Mouse (Mus musculus) small intestine, adult 2 months (tissue): ENCODE results near the gene Cdk4. TPM values are rescaled to one million over a fixed set of nuclear protein-coding genes. Genes with fewer than 3 reads are reported as not detected.
A peak's percentile ranks its signal among the peaks of the same experiment; 100 is the strongest.
"Not testable (repeated sequence)": the region's sequence is repeated elsewhere in the genome, so short reads cannot be mapped to it uniquely, and the experiment has no call there.

Experiments used
- H3K27ac ChIP-seq: fragments of 200-500 bp; 2 replicates; pipeline ENCODE4 v1.5.1; 2012; ENCODE audit warnings: low read depth, low read length, control low read depth, inconsistent platforms; ENCODE audit not compliant: insufficient read depth
- H3K27me3 ChIP-seq: fragments of 200-500 bp; 2 replicates; pipeline ENCODE4 v1.6.1; 2012; ENCODE audit warnings: mild to moderate bottlenecking, moderate library complexity, low read length, inconsistent platforms; ENCODE audit not compliant: control insufficient read depth, insufficient read depth
- H3K36me3 ChIP-seq: fragments of 200-500 bp; 2 replicates; pipeline ENCODE4 v1.6.1; 2012; ENCODE audit warnings: mild to moderate bottlenecking, low read length, control low read depth, inconsistent platforms; ENCODE audit not compliant: control insufficient read depth, insufficient read depth
- H3K4me1 ChIP-seq: fragments of 200-500 bp; 2 replicates; pipeline ENCODE4 v1.6.1; 2012; ENCODE audit warnings: low read length, inconsistent platforms, mixed read lengths; ENCODE audit not compliant: control insufficient read depth, insufficient read depth, insufficient read length
- H3K4me3 ChIP-seq: fragments of 200-500 bp; 2 replicates; pipeline ENCODE4 v1.5.1; 2012; ENCODE audit warnings: low read depth, mild to moderate bottlenecking, control low read depth, inconsistent platforms, low read length, moderate library complexity
- CTCF ChIP-seq: fragments of 200-500 bp; IDR thresholded peaks from 2 replicates; pipeline ENCODE4 v1.5.1; 2012; ENCODE audit warnings: low read depth, mild to moderate bottlenecking, control low read depth, inconsistent platforms, low read length, moderate library complexity, mixed read lengths; ENCODE audit not compliant: insufficient replicate concordance, insufficient read length; ENCODE audit errors: extremely low read depth
- POLR2A ChIP-seq: fragments of 200-500 bp; IDR thresholded peaks from 2 replicates; pipeline ENCODE4 v1.6.1; 2012; ENCODE audit warnings: low read depth, mild to moderate bottlenecking, control low read depth, inconsistent platforms, low read length, moderate library complexity
- WGBS: fragments of 180-500 bp; shearing (Covaris S2); methylation state at CpG from one replicate; pipeline ENCODE4 v1.1.7; 2018; 5-methylcytosine and 5-hydroxymethylcytosine counted together
- polyA plus RNA-seq: library from polyadenylated mRNA; depleted of rRNA; stranded (reverse); fragments of >200 nt; gene quantifications from 2 replicates; pipeline ENCODE4 v1.2.3, GENCODE M21; 2012

The Cdk4 gene
- polyA plus RNA-seq, 1 experiment = 108 TPM

GRCm38 (mm10) chr10:127058708-127059107, 4.6 kb upstream of the Cdk4 start:
- Histone ChIP-seq H3K4me1 (peaks cover 7% of the 10 kb centered on the region), H3K27me3 (peaks cover 9% of the 10 kb centered on the region), H3K4me3 (peak overlapping the region; percentile 75; the same call in 1 of the 2 replicates), H3K36me3 (peaks cover 6% of the 10 kb centered on the region; the same call in 1 of the 2 replicates), H3K27ac (no peak overlapping the region)
- WGBS = 1% methylated on average over 8 of the region's 8 CpGs
- no peak for TF ChIP-seq CTCF
- TF ChIP-seq POLR2A = no peak

- H3K4me3 ChIP-seq = peak overlapping the region; percentile 75
- peaks cover 6% of the 10 kb centered on the region; the same call in 1 of the 2 replicates for H3K36me3 ChIP-seq
- 1% methylated on average over 57 of the region's 92 CpGs for WGBS
- no peak for TF ChIP-seq CTCF
- TF ChIP-seq POLR2A = no peak
- H3K4me1 ChIP-seq = peaks cover 9% of the 10 kb centered on the region
- no peak overlapping the region for H3K27ac ChIP-seq
- H3K27me3 ChIP-seq = peaks cover 9% of the 10 kb centered on the region
Observed at GRCm38 (mm10) chr10:127059174-127059967, 4.0 kb upstream of the Cdk4 start.

GRCm38 (mm10) chr10:127059968-127060916, 3.1 kb upstream of the Cdk4 start, which contains the start of gene March9:
March9 (minus strand) TSS chr10:127060184.
- Histone ChIP-seq H3K4me1 (peaks cover 11% of the 10 kb centered on the region), H3K4me3 (peak within 1 kb of the TSS; percentile 75), H3K36me3 (peaks cover 10% of the 10 kb centered on the region), H3K27me3 (peaks cover 9% of the 10 kb centered on the region), H3K27ac (no peak within 1 kb of the TSS)
- 1% methylated on average over 61 of the region's 72 CpGs for WGBS
- TF ChIP-seq CTCF (no peak), POLR2A (no peak)

DNA sequence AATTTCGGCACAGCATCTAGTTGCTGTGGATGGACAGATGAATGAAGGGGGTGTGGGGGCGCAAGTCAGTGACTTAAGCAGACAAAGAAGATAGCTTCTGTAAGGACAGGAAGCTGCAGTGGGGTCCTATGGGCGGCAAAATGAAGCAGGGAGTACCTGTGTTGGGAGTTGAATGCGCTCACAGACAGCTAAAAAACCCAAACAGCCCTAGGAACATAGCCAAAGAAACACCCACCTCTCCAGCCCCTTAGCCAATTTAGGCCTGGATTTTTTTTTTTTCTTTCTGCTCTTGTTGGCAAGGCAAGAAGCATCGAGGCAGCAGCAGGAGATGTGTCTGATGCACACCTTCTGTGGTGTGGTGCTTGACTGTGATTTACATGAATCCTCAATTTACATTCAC, 2.2 kb upstream of the Cdk4 start:
- no peak overlapping the region for H3K27ac ChIP-seq
- H3K4me1 ChIP-seq = peaks cover 13% of the 10 kb centered on the region
- no peak for TF ChIP-seq CTCF
- TF ChIP-seq POLR2A = no peak
- H3K4me3 ChIP-seq = no peak overlapping the region
- peaks cover 9% of the 10 kb centered on the region for H3K27me3 ChIP-seq
- peaks cover 11% of the 10 kb centered on the region for H3K36me3 ChIP-seq
- 79% methylated on average over 5 of the region's 5 CpGs for WGBS

DNA sequence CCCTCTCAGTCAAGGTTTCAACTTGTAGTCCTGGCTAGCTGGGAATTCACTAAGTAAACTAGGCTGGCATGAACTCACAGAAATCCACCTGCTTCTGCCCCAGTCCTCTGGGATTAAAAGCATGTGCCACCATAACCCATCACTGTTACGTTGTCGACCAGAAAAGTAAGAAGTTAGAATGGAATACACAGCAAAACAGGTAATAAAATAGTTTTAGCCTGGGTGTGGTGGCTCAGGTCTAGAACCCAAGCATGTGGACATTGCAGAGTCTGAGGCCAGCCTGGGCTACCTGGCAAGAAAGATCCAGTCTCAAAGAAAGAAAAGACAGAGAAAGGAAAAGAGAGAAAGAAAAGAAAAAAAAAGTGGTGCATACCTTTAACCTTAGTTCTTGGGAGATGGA, 1.8 kb upstream of the Cdk4 start:
- peaks cover 8% of the 10 kb centered on the region for H3K36me3 ChIP-seq
- no peak for TF ChIP-seq POLR2A
- no peak for TF ChIP-seq CTCF

GRCm38 (mm10) chr10:127062101-127062500, 1.2 kb upstream of the Cdk4 start:
- H3K4me1 ChIP-seq = peaks cover 19% of the 10 kb centered on the region
- H3K27me3 ChIP-seq, H3K27ac ChIP-seq, H3K4me3 ChIP-seq: not testable (repeated sequence)
- 75% methylated on average over 4 of the region's 4 CpGs for WGBS
- peaks cover 13% of the 10 kb centered on the region for H3K36me3 ChIP-seq

More for the DNA sequence above, 1.8 kb upstream of the Cdk4 start:
- Histone ChIP-seq H3K27me3 (peaks cover 9% of the 10 kb centered on the region), H3K27ac (no peak overlapping the region), H3K4me1 (peaks cover 15% of the 10 kb centered on the region), H3K4me3 (no peak overlapping the region)
- 79% methylated on average over 2 of the region's 2 CpGs for WGBS

DNA sequence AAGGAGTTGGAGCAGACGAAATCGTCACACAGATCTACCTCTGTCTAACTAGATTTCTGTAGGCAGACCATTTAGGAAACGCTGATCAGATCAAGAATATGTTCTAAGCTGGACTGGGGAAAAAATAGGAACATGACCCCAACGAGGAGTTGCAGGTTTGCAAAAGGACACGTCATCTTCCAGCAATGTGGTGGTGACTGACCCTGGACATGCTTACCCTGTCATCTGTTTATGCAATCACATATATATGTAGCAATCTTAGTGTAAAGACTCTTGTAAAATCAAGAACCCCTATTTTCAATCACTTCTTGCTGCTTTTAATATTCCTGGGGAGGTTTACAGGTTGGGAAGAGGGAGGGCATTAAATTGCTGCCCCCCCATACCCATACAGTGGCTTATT, 831 bp upstream of the Cdk4 start:
- TF ChIP-seq CTCF = no peak
- TF ChIP-seq POLR2A = no peak
- H3K27ac ChIP-seq = no peak overlapping the region
- H3K4me3 ChIP-seq = no peak overlapping the region
- peaks cover 9% of the 10 kb centered on the region for H3K27me3 ChIP-seq
- peaks cover 17% of the 10 kb centered on the region for H3K36me3 ChIP-seq
- WGBS = 66% methylated on average over 5 of the region's 5 CpGs
- H3K4me1 ChIP-seq = peaks cover 19% of the 10 kb centered on the region
